Mouse (Mus musculus) left cerebral cortex, postnatal 10 days (tissue): ENCODE measurements around the gene Cyth3. TPM values are rescaled to one million over a fixed set of nuclear protein-coding genes. Genes with fewer than 3 reads are reported as not detected.

Experiments
- DNase-seq, 2 experiments: peaks; one replicate each; pipeline ENCODE4 v3.0.0; 2021 to 2022; ENCODE audit warnings: low spot score in 2 of 2, mixed read lengths in 1 of 2; ENCODE audit errors: extremely low spot score in 1 of 2
- intact Hi-C: fragments of 180-260 bp; cut with DNase I; formaldehyde crosslinking; loops from one replicate; pipeline ENCODE4 v1.15.1; 2025
- total RNA-seq, 2 experiments: library from RNA; stranded (reverse); gene quantifications; 2 replicates each; pipeline ENCODE4 v1.2.3; 2021

Cyth3 gene
- total RNA-seq, 2 experiments from 2014 or later, result 67.7 to 71.2 TPM

DNA sequence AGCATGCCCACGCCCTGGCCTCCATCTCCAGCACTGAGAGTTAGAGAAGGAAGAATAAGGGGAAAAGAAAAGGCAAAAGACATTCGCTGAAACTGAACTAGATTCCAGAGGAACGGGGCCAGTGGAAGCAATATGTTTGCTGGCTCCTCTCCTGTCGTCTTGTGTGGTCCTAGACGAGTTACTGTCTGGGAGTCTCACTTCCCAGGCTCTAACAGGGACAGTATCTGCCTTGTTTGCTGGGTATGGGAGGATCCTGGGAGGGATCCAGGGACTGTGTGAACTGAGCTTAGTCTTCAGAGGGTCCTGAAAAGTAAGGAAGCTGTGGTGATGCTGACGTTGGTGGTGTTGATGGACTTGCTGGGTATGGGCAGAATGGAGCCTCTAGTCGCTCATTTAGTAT is 10.3 kb upstream of the Cyth3 start:
- intact Hi-C loops, result no loop called here
- DNase-seq, result no peak

DNA sequence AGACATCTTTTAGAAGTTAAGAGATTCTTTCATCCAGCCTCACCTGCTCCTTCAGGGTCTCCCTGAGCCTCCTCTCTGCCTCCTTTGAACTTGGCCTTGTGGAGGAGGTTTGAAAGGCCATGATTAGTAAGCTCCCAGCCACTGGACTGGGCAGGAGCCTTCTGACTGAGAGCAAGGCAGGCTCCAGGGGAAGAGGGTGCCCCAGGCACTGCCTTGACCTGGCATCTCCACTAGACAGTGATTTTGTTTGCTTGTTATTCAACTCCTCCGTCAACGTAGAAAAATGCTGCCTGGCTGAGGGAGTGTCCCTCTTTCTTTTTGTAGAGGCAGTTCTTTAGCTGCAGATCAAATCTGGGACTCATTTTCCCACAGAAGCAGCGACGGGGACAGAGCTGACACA is 9.0 kb upstream of the Cyth3 start:
- intact Hi-C loops, result no loop called here
- no peak for DNase-seq

DNA sequence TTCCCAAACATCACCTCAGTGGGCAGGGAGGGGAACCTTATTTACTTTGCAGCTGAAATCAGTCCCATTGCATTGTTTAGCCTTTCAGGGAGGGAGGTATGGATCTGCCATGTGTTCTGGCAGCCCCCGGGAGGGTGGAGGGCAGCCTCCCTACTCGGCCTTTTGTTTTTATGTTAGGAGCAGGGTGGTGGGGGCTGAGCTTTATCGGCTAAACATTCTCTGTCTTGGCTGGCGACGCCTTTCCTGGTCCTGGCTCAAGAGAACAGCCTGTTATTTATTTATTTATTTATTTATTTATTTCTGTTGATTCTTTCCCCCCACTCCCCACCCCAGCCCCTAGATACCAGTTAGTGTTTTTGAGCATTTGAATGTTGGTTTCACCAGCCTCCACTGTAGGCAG is 7.7 kb upstream of the Cyth3 start:
- DNase-seq, result no peak
- intact Hi-C loops, result no loop called here

DNA sequence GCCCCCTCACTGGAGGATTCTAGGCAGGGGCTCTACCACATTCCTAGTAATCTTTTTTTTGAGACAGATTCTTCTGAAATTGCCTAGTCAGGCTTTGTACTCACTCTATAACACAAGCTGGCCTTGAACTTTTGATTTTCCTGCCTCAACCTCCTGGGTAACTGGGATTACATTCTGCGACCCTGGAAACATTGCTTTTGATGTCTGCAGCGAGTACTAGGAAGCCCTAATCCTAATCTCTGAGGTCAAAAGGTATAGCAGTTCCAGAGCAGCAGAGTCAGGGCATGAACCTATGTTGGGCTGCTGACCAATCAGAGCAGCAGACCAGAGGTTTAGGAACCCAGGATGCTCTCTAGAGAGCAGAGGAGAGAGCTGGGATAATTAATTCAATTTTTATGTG is 6.9 kb upstream of the Cyth3 start:
- intact Hi-C loops, result no loop called here
- DNase-seq, result no peak

DNA sequence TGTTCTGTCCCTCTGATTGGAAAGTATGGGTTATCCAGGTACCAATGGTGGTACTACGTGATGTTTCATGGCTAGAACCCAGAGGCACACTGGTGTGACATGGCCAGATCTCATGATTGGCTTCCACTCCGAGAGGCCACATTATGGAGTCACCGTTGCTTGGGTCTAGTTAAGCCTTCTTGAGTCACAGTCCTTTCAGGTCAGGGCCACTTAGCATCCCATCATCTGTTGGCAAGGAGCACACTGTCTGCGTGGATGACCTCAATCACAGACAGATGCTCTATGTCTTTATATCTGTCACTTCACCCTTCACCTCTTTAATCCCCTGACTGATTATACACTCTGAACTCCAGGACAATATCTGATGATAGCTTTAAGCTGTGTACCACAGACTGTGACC is 6.1 kb upstream of the Cyth3 start:
- intact Hi-C loops, result no loop called here
- DNase-seq, result no peak

DNA sequence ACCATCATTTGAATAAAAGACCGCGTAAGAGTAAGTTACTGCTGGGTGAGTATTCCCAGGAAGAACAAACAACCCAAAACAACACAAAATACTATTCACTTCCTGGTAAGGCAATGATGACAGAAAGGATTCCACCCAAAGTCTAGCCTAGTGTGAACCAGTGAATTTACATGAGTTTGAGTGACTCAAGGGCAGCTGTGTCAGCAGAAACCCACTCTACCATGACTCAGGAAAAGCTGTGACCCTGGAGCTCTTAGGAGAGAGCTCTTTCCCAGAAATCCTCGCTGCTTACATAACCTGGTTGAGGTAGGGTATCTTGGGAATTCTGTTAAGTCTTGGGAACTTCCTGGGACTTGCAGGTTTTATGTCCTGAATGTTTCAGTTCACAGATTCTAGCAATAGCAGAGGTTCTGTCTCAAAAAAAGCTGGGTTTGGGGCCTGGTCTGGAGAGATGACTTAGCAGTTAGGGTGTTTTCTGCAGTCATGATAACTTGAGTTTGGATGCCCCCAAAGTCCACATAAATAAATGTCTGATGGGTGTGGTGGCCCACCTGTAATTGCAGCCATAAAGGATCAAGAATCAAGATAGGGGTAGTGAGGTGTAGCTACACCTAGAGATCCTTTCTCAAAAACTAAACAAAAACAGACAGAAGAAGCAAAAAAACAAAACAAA is 5.5 kb upstream of the Cyth3 start:
- intact Hi-C loops, result no loop called here
- no peak for DNase-seq

DNA sequence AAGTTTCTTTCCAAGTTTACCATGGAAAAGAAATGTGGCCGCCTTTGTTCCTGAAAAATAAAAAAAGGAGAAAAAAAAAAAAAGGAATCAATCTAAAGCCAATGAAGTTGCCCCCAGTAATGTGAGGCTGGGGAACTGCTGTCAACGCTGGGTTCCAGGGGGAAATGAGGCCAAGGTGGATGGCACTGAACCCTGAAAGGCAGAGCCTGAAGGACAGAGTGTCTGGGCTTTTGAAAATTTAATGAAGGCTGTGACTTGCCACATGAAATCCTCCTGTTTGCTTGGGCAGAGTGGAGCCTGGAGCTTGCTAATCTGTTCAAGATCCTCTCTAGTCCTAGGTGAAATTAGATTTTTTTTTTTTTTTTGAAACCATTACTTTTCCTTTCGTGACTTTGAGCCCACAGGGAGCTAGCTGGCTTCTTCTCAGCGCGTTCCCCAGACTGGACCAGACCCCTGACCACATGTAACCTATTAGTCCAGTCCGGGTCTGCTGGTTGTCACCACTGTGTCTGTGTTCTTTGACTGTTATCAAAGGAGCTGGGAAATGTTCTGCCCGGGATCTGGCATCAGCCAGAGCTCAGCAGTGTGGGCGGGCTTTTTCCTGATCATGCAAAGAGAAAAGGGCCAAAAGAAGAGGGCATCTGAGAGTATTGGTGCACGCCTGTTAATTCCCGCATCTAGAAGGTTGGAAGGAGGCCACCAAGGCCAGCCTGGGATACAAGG is 4.6 kb upstream of the Cyth3 start:
- DNase-seq, result no peak
- intact Hi-C loops, result no loop called here

DNA sequence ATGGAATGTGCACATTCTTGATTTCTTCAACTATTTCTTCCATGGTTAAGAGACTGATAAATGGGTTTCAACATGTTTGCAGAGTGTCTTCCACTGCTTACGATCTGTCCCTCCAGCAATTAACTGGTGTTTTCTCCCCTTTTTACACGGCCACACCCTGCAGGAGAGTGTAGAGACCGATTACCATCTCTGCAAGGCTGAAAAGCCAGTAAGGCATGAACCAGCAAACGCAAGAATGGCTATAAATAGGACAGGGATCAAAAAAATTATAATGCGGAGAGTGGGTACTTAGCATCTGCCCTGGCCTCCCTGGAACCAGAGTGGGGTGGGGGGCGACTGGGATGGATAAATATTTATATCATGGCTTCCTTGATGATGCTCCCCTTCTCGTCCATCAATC is 3.7 kb upstream of the Cyth3 start:
- intact Hi-C loops, result no loop called here
- DNase-seq, result no peak

DNA sequence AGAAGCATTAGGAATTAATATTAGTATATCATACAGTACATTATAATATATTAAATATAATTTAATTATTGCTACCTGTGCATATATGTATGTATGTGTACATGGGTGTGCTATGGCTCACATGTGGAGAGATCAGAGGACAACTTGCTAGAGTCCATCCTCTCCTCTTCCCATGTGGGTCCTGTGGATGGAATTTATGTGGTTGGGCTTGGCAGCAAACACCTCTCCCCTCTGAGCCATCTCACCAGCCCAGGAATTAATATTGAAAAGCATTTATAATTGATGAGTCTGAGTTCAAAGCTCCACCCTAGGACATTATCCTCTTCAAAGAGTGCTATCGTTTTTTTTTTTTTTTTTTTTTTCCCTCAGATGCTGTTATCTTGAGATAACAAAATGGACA is 2.1 kb upstream of the Cyth3 start:
- no peak for DNase-seq
- intact Hi-C loops, result loop anchor here (5.0 kb wide), 1 partner anchor 38 kb away; no protein-coding TSS in a partner anchor

DNA sequence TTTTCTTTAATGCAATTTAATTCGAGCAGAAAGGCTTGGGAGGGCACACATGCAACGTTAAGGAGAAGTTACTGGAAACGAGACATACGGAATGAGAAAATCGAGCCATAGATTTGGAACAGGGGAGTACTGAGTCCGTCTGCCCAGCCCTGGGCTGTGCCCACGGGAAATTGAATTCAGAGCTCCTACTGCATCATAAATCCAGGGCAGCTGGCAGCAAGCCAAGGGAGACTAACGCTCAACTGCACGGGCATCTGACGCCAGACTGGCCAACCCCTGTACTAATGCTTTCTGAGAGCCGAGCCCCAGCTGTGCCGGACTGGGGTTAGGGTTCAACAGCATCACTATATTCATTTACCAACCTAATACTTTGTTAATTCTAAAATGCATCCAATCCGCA is 1.3 kb upstream of the Cyth3 start:
- peak in 1 of 2 experiments; percentile 78 for DNase-seq
- intact Hi-C loops, result loop anchor here (5.0 kb wide), 1 partner anchor 39 kb away; no protein-coding TSS in a partner anchor

DNA sequence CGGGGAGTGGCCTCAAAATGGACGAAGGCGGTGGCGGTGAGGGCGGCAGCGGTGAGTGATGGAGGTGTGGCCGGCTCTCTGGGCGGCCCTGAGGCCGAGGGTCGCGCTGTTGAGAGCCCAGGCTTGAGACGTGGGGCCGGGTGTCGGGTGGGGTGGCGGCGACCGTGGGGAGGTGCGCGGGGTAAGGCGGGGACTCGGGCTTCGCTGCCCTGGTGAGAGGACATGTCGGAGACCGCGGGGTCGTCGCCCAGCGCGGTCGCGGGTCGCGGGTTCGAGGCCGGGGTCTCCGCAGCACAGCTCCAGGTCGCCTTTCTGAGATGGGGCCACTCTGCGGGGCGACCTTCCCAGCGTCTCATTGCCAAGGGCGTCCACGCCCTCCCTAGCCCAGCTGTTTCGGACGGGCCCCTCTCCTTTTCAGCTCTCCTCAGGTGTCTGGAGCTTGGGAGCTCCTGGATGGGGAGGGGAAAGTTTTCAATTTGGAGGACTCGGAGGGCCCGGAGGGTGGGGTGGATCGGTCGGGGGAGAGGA is 440 bp downstream of the Cyth3 start:
- DNase-seq, result no peak
- intact Hi-C loops, result loop anchor here (5.0 kb wide), 1 partner anchor 40 kb away; no protein-coding TSS in a partner anchor

DNA sequence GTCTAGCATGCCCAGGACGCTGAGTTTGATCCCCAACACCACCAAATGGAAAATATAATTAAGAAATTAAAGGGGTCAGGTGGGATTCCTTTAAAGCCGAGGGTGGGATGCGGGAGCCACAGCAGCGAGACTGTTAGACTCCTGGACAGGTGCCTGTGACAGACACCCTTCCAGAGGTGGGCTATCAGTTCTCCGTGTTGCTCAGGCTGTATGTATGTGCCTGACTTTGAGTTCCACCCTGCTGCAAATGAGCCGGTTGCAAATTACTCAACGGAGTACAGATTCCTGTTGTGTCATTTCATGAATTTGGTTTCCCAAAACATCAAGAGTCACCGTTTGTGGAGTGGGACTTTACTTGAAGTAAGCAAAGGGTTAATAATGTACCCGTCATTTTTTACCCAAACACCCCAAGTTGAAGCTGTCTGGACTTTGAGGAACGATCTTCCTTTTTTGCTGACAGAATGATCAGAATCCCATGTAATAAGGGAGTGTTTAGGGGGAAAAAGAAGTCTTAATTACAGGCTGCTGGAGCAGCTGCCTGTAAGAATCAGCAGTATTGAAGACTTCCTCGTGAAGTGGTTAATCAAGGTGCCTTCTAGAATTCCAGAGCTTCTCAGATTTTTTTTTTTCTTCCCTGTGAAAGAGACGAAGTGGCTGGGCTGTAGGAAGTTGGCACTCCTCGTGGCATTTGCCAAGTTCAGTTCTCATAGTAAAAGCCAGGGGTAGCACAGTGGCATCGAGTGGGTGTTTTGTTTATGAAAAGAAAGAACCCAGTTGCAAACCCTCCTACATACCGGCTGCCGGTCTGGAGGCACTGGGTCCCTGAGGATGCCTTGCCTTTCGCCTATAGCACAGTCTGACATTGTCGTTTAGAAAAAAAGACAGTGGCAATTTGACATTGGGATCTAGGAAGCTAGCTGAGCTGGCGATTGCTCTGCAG is 1.4 kb downstream of the Cyth3 start:
- no peak for DNase-seq
- intact Hi-C loops, result loop anchor here (5.0 kb wide), 1 partner anchor 41 kb away; no protein-coding TSS in a partner anchor

DNA sequence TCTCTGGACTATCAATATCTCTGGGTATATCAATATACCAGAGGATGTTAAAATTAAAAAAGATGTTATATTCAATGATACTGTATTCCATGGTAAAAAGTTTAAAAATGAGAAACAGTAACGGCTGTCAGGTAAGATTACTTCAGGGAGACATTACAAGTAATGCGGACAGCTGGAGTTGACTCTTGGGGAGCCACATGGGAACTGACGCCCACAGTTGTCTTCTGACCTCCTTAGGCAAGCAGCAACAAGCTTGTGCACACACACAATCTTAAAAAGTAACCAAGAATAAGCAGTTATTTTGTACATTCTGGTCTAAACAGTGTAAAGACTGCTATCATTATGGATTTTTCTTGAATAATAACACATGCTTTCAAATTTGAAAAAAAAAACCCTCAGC is 2.2 kb downstream of the Cyth3 start:
- intact Hi-C loops, result loop anchor here (5.0 kb wide), 1 partner anchor 42 kb away; no protein-coding TSS in a partner anchor
- no peak for DNase-seq

DNA sequence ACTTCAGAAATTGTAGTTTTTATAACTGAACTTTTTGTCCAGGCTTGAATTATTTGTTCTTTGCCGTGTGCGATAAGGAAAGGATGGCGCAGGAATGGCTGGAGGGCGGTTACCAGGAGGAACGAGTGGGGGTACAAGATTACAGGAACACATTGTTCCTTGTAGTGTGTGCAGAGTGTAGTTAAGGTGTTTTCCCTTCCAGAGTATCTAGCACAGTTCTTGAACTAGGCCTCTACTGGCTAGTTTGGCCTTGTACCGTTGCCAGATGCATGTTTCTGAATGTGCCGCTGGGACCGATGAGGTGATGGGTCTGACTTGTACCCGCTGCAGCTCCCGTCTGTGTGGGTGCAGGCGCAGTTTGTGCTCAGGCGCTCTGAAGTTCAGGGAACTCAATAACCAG is 3.2 kb downstream of the Cyth3 start:
- DNase-seq, result no peak
- intact Hi-C loops, result no loop called here

DNA sequence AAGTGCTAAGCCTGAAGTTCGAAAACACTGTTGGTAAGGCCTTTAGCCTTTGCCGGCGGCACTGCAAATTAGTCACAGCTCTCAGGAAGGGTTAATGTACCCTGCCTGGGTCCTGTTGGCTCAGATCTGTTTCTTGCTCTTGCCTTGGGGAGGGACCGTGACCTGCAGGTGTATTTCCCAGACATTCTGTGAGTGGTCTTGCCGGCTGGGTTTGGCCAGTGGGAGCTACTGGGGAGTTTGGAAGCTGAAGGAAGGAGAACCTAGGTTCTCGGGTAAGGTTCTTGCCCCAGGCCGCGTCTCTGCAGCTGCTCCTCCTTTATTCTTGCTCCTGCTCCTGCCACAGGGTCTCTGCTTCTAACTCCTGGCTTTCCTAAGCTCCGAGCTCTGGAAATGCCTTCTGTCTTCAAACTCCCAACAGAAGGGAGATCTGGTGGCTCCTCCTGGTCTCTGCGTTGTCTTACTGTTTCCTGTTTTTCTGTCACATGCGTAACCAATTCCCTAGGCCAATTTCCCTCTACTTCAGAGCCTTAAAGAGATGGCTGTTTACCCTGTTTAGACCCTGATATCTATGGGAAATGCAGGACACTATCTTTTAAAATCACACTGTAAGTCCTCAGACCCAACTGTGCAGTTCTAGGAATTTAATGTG is 3.8 kb downstream of the Cyth3 start:
- no peak for DNase-seq
- intact Hi-C loops, result no loop called here

DNA sequence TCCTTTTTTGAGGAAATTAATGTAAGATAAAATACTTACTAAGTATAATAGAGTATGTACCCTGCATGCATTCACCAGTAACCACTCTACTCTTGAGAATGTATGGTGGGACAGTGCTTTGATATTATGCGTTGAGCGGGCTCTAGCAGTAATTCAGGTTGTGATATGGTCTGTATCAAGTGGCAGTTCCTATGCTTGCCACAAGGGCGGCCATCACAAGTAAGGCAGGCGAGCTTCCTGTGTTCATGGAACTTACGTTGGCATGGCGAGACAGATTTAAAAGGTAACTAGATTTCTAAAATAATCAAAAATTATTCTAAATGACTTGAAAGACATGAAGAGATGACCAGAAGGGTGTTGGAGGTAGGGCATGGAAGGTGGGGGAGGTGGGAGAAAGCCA is 5.3 kb downstream of the Cyth3 start:
- intact Hi-C loops, result no loop called here
- no peak for DNase-seq

DNA sequence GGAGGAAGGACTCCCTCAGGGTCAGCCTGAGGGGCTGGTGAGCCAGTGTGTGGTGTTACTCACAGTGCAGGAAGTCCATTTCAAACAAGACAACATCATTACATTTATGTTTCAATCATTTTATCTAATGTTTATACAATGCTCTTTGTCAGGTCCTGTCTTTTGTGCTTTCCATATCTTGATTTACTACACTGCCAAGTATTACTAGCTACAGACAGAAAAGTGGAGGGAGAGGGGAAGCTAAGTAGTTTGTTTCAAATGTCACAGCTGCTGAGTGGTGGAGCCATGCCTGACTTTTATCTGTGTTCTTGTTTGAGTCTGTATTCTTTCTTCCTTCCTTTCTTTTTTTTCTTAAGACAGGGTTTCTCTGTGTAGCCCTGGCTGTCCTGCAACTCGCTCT is 5.7 kb downstream of the Cyth3 start:
- intact Hi-C loops, result no loop called here
- no peak for DNase-seq

DNA sequence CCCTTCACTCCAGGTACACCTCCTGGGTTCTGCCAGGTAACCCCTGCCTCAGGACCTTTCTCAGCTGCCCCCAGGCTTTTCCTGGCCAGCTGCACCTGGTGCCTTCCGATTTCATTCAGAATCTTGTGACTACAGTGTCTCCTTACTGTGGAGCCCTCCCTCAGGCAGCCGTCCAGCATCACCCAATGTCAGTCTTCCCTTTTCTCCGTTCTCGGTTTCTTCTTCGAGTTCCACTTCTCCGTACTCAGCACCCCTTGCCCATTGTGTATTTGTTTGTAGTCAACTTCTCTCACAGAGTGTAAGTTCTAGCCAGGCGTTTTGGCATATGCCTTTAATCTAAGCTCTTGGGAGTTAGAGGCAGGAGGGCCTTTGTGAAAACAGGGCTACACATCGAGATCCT is 7.4 kb downstream of the Cyth3 start:
- no peak for DNase-seq
- intact Hi-C loops, result loop anchor here (5.0 kb wide), 1 partner anchor 63 kb away; no protein-coding TSS in a partner anchor

DNA sequence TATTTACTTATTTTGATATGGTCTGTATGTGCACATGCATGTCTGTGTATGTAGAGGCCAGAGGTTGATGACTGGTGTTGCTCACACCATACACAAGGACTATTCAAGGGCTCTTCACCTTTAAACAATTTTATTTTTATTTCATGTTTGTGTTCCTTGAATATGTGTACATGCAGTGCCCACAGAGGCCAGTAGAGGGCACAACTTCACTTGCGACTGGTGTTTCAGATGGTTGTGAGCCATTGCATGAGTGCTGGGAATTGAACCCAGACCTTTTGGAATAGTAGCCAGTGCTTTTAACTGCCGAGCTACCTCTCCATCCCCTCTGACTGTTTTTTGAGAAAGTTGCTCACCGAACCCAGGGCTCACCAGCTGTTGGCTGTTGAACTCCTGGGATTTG is 8.0 kb downstream of the Cyth3 start:
- no peak for DNase-seq
- intact Hi-C loops, result loop anchor here (5.0 kb wide), 1 partner anchor 62 kb away; no protein-coding TSS in a partner anchor
